Mouse (Mus musculus) heart, embryonic 11.5 days (tissue): ENCODE data around the gene Oosp1. TPM values are rescaled to one million over a fixed set of nuclear protein-coding genes. Genes with fewer than 3 reads are reported as not detected.

ENCODE experiments used
- ATAC-seq: fragments of 200-750 bp; cut with Nextera tagmentation; replicated peaks from 2 replicates; pipeline ENCODE4 v1.8.0; 2017; ENCODE audit warnings: moderate library complexity; ENCODE audit not compliant: insufficient number of reproducible peaks, low FRiP score, low TSS enrichment
- H3K27ac ChIP-seq: fragments of 300-500 bp; sonication (generic); 2 replicates; pipeline ENCODE4 v1.5.1; 2014; ENCODE audit warnings: mild to moderate bottlenecking, low read depth, low read length
- H3K27me3 ChIP-seq: fragments of 300-500 bp; sonication (generic); 2 replicates; pipeline ENCODE4 v1.6.1; 2014; ENCODE audit warnings: mild to moderate bottlenecking, low read length, mixed read lengths; ENCODE audit not compliant: control insufficient read depth, insufficient read depth
- H3K36me3 ChIP-seq: fragments of 300-500 bp; sonication (generic); 2 replicates; pipeline ENCODE4 v1.6.1; 2014; ENCODE audit warnings: mild to moderate bottlenecking, low read length, moderate library complexity, mixed read lengths; ENCODE audit not compliant: control insufficient read depth, insufficient read depth
- H3K4me1 ChIP-seq: fragments of 300-500 bp; sonication (generic); 2 replicates; pipeline ENCODE4 v1.6.1; 2014; ENCODE audit warnings: low read length; ENCODE audit not compliant: control insufficient read depth, insufficient read depth
- H3K4me2 ChIP-seq: fragments of 300-500 bp; sonication (generic); 2 replicates; pipeline ENCODE4 v1.6.1; 2014; ENCODE audit warnings: mild to moderate bottlenecking, moderate library complexity
- H3K4me3 ChIP-seq: fragments of 300-500 bp; sonication (generic); 2 replicates; pipeline ENCODE4 v1.5.1; 2014; ENCODE audit warnings: low read depth, low read length
- H3K9ac ChIP-seq: fragments of 300-500 bp; sonication (generic); 2 replicates; pipeline ENCODE4 v1.6.1; 2014; ENCODE audit warnings: mild to moderate bottlenecking, low read depth, low read length, moderate library complexity
- H3K9me3 ChIP-seq: fragments of 300-500 bp; sonication (generic); replicated peaks from 2 replicates; pipeline ENCODE4 v1.6.1; 2016; ENCODE audit warnings: low read length; ENCODE audit not compliant: control insufficient read depth
- whole genome bisulfite sequencing: fragments of 180-500 bp; shearing (Covaris S2); extraction: QIAGEN DNeasy Blood & Tissue Kit; methylation state at CpG from one replicate; pipeline ENCODE4 v1.1.7; 2014; ENCODE audit not compliant: insufficient replicate concordance; 5-methylcytosine and 5-hydroxymethylcytosine counted together
- polyA plus RNA-seq: library from polyadenylated mRNA; unstranded; fragments of >200 nt; fragmentation: Nextera tagmentation; extraction: Ambion mirVana; gene quantifications from 2 replicates; pipeline ENCODE4 v1.2.1, GENCODE M21; 2014

The Oosp1 gene
- polyA plus RNA-seq, 1 experiment from 2014 or later: not detected

GRCm38 (mm10) chr19:11698342-11698741 lies 7.4 kb upstream of the Oosp1 start:
- WGBS: 91% methylated on average over 6 of the region's 6 CpGs
- Histone ChIP-seq H3K27me3 (no peaks in the 10 kb centered on the region), H3K4me3 (no peak overlapping the region), H3K4me2 (no peak overlapping the region), H3K27ac (no peak overlapping the region), H3K9ac (no peak overlapping the region), H3K36me3 (no peaks in the 10 kb centered on the region), H3K4me1 (no peaks in the 10 kb centered on the region), H3K9me3 (no peaks in the 10 kb centered on the region)
- no peak for ATAC-seq

- no peaks in the 10 kb centered on the region for H3K27me3 ChIP-seq
- ATAC-seq: no peak
- whole genome bisulfite sequencing: 66% methylated on average over 2 of the region's 2 CpGs
- no peaks in the 10 kb centered on the region for H3K4me1 ChIP-seq
- H3K9me3 ChIP-seq: no peaks in the 10 kb centered on the region
- H3K9ac ChIP-seq: no peak within 1 kb of the TSS
- H3K4me3 ChIP-seq: no peak within 1 kb of the TSS
- H3K36me3 ChIP-seq: no peaks in the 10 kb centered on the region
- no peak within 1 kb of the TSS for H3K4me2 ChIP-seq
- H3K27ac ChIP-seq: no peak within 1 kb of the TSS
These were observed 5.8 kb upstream of the Oosp1 start, which contains the start of gene Oosp3 for GRCm38 (mm10) chr19:11696755-11697154. Gene Oosp3, plus strand, starts transcription at chr19:11697055.

- no peaks in the 10 kb centered on the region for H3K27me3 ChIP-seq
- H3K4me2 ChIP-seq: no peak overlapping the region
- H3K9ac ChIP-seq: no peak overlapping the region
- 58% methylated on average over 1 of the region's 1 CpGs for WGBS
- no peaks in the 10 kb centered on the region for H3K9me3 ChIP-seq
- H3K36me3 ChIP-seq: no peaks in the 10 kb centered on the region
- H3K27ac ChIP-seq: no peak overlapping the region
- ATAC-seq: no peak
- no peak overlapping the region for H3K4me3 ChIP-seq
- no peaks in the 10 kb centered on the region for H3K4me1 ChIP-seq
These were observed 504 bp upstream of the Oosp1 start for GRCm38 (mm10) chr19:11691454-11691853.

GRCm38 (mm10) chr19:11661562-11661961 lies 29.4 kb downstream of the Oosp1 start:
- ATAC-seq: no peak
- no peak overlapping the region for H3K4me3 ChIP-seq
- H3K9ac ChIP-seq: no peak overlapping the region
- no peak overlapping the region for H3K27ac ChIP-seq
- no peak overlapping the region for H3K4me2 ChIP-seq
- H3K9me3 ChIP-seq: no peaks in the 10 kb centered on the region
- H3K27me3 ChIP-seq: no peaks in the 10 kb centered on the region
- no peaks in the 10 kb centered on the region for H3K36me3 ChIP-seq
- H3K4me1 ChIP-seq: no peaks in the 10 kb centered on the region

- Histone ChIP-seq H3K4me2 (no peak within 1 kb of the TSS), H3K27me3 (no peaks in the 10 kb centered on the region), H3K4me1 (no peaks in the 10 kb centered on the region), H3K27ac (no peak within 1 kb of the TSS), H3K9ac (no peak within 1 kb of the TSS), H3K9me3 (no peaks in the 10 kb centered on the region), H3K36me3 (no peaks in the 10 kb centered on the region), H3K4me3 (no peak within 1 kb of the TSS)
- ATAC-seq: no peak
- 81% methylated on average over 5 of the region's 5 CpGs for WGBS
These were observed 30.5 kb downstream of the Oosp1 start, which contains the start of gene Oosp2 for GRCm38 (mm10) chr19:11660459-11660858. Gene Oosp2, minus strand, starts transcription at chr19:11660559.

GRCm38 (mm10) chr19:11659142-11659541 lies 31.8 kb downstream of the Oosp1 start:
- ATAC-seq: no peak
- WGBS: 58% methylated on average over 2 of the region's 2 CpGs
- no peaks in the 10 kb centered on the region for H3K27me3 ChIP-seq
- H3K9me3 ChIP-seq: no peaks in the 10 kb centered on the region
- no peak overlapping the region for H3K9ac ChIP-seq
- no peaks in the 10 kb centered on the region for H3K4me1 ChIP-seq
- no peak overlapping the region for H3K4me2 ChIP-seq
- no peak overlapping the region for H3K27ac ChIP-seq
- no peak overlapping the region for H3K4me3 ChIP-seq
- H3K36me3 ChIP-seq: no peaks in the 10 kb centered on the region

- Histone ChIP-seq H3K4me3 (no peak overlapping the region), H3K9me3 (no peaks in the 10 kb centered on the region), H3K4me2 (no peak overlapping the region), H3K27me3 (no peaks in the 10 kb centered on the region), H3K36me3 (no peaks in the 10 kb centered on the region), H3K27ac (no peak overlapping the region), H3K4me1 (no peaks in the 10 kb centered on the region), H3K9ac (no peak overlapping the region)
- ATAC-seq: no peak
- WGBS: 75% methylated on average over 4 of the region's 4 CpGs
These were observed 41.4 kb downstream of the Oosp1 start for GRCm38 (mm10) chr19:11649564-11649963.

- WGBS: 54% methylated on average over 3 of the region's 3 CpGs
These were observed 44.8 kb downstream of the Oosp1 start for GRCm38 (mm10) chr19:11646166-11646565.

GRCm38 (mm10) chr19:11640732-11641131 lies 50.2 kb downstream of the Oosp1 start, which contains the start of gene Ms4a3:
Gene Ms4a3, minus strand, starts transcription at chr19:11640851.
- WGBS: 69% methylated on average over 1 of the region's 1 CpGs
- H3K27ac ChIP-seq: no peak within 1 kb of the TSS
- H3K36me3 ChIP-seq: no peaks in the 10 kb centered on the region
- H3K9ac ChIP-seq: no peak within 1 kb of the TSS
- no peak for ATAC-seq
- no peaks in the 10 kb centered on the region for H3K9me3 ChIP-seq
- no peaks in the 10 kb centered on the region for H3K27me3 ChIP-seq
- H3K4me2 ChIP-seq: no peak within 1 kb of the TSS
- H3K4me3 ChIP-seq: no peak within 1 kb of the TSS
- no peaks in the 10 kb centered on the region for H3K4me1 ChIP-seq

More at GRCm38 (mm10) chr19:11646166-11646565, 44.8 kb downstream of the Oosp1 start:
- ATAC-seq: no peak
- no peak overlapping the region for H3K27ac ChIP-seq
- H3K9ac ChIP-seq: no peak overlapping the region
- no peak overlapping the region for H3K4me3 ChIP-seq
- no peaks in the 10 kb centered on the region for H3K9me3 ChIP-seq
- no peaks in the 10 kb centered on the region for H3K27me3 ChIP-seq
- H3K4me1 ChIP-seq: no peaks in the 10 kb centered on the region
- no peaks in the 10 kb centered on the region for H3K36me3 ChIP-seq
- H3K4me2 ChIP-seq: no peak overlapping the region
